Mouse (Mus musculus) CH12F3 (cell line): Measurements from ENCODE around the gene Prr30.
"Not testable (repeated sequence)": the region's sequence is repeated elsewhere in the genome, so short reads cannot be mapped to it uniquely, and the experiment has no call there.

Experiments used
- in situ Hi-C: fragments of 300-500 bp; cut with MboI; formaldehyde crosslinking; loops from 2 replicates; pipeline ENCODE4 v1.14.3; 2020; ENCODE audit warnings: low sequenced_read_pairs

The Prr30 gene

GRCm38 (mm10) chr14:101200230-101200629 is at the start of gene Prr30:
Gene Prr30, minus strand, starts transcription at chr14:101200330.
- in situ Hi-C loops = no loop called here

GRCm38 (mm10) chr14:101246793-101247192 is 46.7 kb upstream of the Prr30 start:
- in situ Hi-C loops = no loop called here

- in situ Hi-C loops = no loop called here
Measured at GRCm38 (mm10) chr14:101245706-101246105, 45.6 kb upstream of the Prr30 start.

- in situ Hi-C loops = not testable (repeated sequence)
Measured at GRCm38 (mm10) chr14:101244441-101244840, 44.3 kb upstream of the Prr30 start.

- in situ Hi-C loops = no loop called here
Measured at GRCm38 (mm10) chr14:101237965-101238364, 37.8 kb upstream of the Prr30 start.

GRCm38 (mm10) chr14:101229068-101229467 is 28.9 kb upstream of the Prr30 start:
- in situ Hi-C loops = no loop called here

GRCm38 (mm10) chr14:101222319-101222718 is 22.2 kb upstream of the Prr30 start:
- in situ Hi-C loops = no loop called here

- in situ Hi-C loops = no loop called here
Measured at GRCm38 (mm10) chr14:101172258-101172657, 27.9 kb downstream of the Prr30 start.
